Mouse (Mus musculus) T-helper 17 cell (primary cell): ENCODE measurements around the gene BC100530.
"Not testable (repeated sequence)": the region's sequence is repeated elsewhere in the genome, so short reads cannot be mapped to it uniquely, and the experiment has no call there.

Experiments
- in situ Hi-C, 2 experiments: fragments of 300-600 bp; cut with MboI, MseI; formaldehyde crosslinking; loops; 1 replicate in 1 of 2; 2 replicates in 1 of 2; pipeline ENCODE4 v1.15.1; 2025; ENCODE audit warnings: high pct_unique_total_duplicates in 2 of 2

The BC100530 gene

DNA sequence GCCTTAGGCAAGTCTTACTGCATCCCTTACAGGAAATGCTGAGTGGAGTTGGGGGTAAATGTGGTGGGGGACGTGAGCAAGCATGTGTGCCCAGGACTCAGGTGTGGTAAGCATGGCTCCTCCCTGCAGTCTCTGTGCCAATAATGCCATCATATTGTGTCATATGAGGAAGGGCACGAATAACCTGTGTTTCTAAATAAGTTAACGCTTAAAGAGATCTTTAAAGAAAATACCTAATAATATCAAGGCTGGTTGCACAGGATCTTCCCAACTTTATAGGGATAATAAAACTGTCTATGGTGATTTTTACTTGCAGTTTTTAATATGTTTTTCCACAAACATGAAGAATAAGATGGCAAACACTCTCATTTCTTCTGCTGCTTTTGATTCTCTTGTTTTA, at the start of gene BC100530:
TSS of gene BC100530 (minus strand) at position 101 of the 400 bp plus-strand sequence.
- in situ Hi-C loops = loop anchor here in 1 of 2 experiments (10.0 kb wide), 1 partner anchor 363 kb away; no protein-coding TSS in a partner anchor

GRCm38 (mm10) chr16:36408357-36408756, 40.8 kb upstream of the BC100530 start, which contains the start of gene Stfa2:
TSS of gene Stfa2 (minus strand) at chr16:36408457.
- in situ Hi-C loops = no loop called here

DNA sequence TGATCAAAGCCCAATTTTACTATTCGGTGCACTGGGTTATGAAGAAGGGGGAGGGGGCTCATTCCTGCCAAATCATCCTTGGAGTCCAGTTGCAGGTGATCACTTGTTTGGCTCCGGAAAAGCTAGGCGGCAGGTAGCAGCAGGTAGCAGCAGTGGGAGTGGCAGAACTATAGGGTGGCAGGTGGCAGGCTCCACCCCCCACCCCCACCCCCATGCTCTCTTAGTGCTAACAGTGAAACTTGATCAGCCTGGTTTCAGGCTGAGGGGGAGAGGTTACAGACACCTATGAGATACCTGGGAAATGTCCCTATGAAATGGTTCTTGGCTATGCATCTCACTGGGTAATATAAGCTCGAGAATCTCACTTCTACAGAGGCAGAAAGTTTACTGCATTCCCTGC, 21.5 kb upstream of the BC100530 start:
- in situ Hi-C loops = loop anchor here in 1 of 2 experiments (5.0 kb wide), 1 partner anchor 202 kb away; no protein-coding TSS in a partner anchor

DNA sequence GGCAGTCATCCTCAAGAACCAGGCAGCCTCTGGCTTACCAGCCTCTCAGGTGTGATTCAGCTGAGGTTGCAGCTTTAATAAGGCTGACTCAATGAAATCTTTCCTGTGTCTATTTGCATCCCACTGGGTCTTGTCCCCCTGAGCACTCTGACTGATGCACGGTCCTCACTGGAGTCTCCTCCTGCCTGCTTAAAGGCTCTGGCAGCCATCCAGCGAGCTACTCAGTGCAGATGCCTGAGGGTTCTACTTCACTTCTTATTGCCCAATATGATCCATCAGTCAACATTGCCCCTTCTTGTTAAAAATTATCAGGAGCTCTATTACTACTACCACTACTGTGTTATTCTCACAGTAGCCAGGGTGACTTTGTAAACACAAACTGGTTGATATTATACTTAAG, 30.4 kb downstream of the BC100530 start:
- in situ Hi-C loops = no loop called here

- in situ Hi-C loops = no loop called here
Measured at GRCm38 (mm10) chr16:36334232-36334631, 33.3 kb downstream of the BC100530 start, which contains the start of gene BC117090. TSS of gene BC117090 (minus strand) at chr16:36334332.

GRCm38 (mm10) chr16:36319286-36319685, 48.3 kb downstream of the BC100530 start:
- in situ Hi-C loops = no loop called here

DNA sequence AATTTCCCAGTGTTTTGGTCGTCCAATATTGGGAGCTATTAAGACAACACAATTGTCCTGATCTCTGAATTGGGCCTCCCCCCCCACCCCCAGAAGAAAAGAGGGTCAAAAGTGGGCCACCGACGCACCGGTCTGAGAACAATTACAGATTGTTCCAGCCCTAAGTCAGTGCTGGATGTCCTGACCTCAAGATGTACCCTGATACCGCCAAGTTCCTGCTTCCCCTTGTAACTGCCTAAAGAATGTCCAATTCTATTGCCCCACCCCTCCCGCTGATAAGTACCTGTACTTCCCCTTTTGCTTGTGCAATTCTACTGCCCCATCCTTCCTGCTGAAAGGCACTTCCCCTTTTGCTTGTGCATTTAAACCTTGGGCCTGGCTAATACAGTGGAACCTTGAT, 51.4 kb downstream of the BC100530 start:
- in situ Hi-C loops = not testable (repeated sequence)
